Comparison of ENCODE assay signal across 9 mouse cellular contexts in genomic region chr3:70482521-70482920, GRCm38 (mm10).
DNase-seq lines count a peak whose midpoint lies in the region; ATAC-seq lines count a peak whose summit lies in the region.
"Had no signal": no experiment of that assay in that cellular context is flagged by ENCODE, and none has a peak within 500 bp of the region (broad histone marks: within the 10 kb centered on the region; RNA-seq: fewer than 3 reads in every experiment).

No protein-coding gene starts in this region.

- WGBS in hindbrain, embryonic 13.5 days = 36% methylated on average over 9 of the region's 9 CpGs

- no peak overlapping the region for H3K9ac ChIP-seq in hindbrain, embryonic 13.5 days
- H3K9ac ChIP-seq: embryonic facial prominence, embryonic 13.5 days had no signal

- H3K27ac ChIP-seq in hindbrain, embryonic 13.5 days = 0 out of 2 replicates have a peak overlapping the region, but pooled peaks have one; percentile 41
- H3K27ac ChIP-seq: embryonic facial prominence, embryonic 13.5 days had no signal

- peak; percentile 3 to 24 for DNase-seq in adrenal gland, adult (ENCODE audit: inconsistent age in 2 of 2, low spot score in 1 of 2)
- no peak for DNase-seq in adrenal gland, adult 8-10 months
- peak; percentile 3 for DNase-seq in ovary, adult 18-20 months (ENCODE audit: low spot score)
- no peak for DNase-seq in ovary, postnatal 10 days (ENCODE audit: low spot score)
- DNase-seq in left cerebral cortex, adult 8-10 months (ENCODE audit: low spot score in 2 of 2) = peak; percentile 30 to 34
- peak; percentile 81 for DNase-seq in retina, embryonic 14.5 days (ENCODE audit: low spot score)

- no peak overlapping the region for H3K4me3 ChIP-seq in hindbrain, embryonic 13.5 days
- H3K4me3 ChIP-seq: embryonic facial prominence, embryonic 13.5 days had no signal

- no peaks in the 10 kb centered on the region for H3K36me3 ChIP-seq in hindbrain, embryonic 13.5 days
- H3K36me3 ChIP-seq: embryonic facial prominence, embryonic 13.5 days had no signal

- no peaks in the 10 kb centered on the region for H3K9me3 ChIP-seq in hindbrain, embryonic 13.5 days
- H3K9me3 ChIP-seq: embryonic facial prominence, embryonic 13.5 days had no signal

- no peaks in the 10 kb centered on the region for H3K27me3 ChIP-seq in hindbrain, embryonic 13.5 days
- H3K27me3 ChIP-seq: embryonic facial prominence, embryonic 13.5 days had no signal

- H3K4me2 ChIP-seq in hindbrain, embryonic 13.5 days = peak overlapping the region; percentile 39
- H3K4me2 ChIP-seq: embryonic facial prominence, embryonic 13.5 days had no signal

- H3K4me1 ChIP-seq in hindbrain, embryonic 13.5 days (replicated peaks) = peaks cover 9% of the 10 kb centered on the region; the same call in 1 of the 2 replicates
- H3K4me1 ChIP-seq: embryonic facial prominence, embryonic 13.5 days had no signal

- ATAC-seq in hindbrain, embryonic 13.5 days (ENCODE audit: low FRiP score) = peak; percentile 95
- ATAC-seq in megakaryocyte progenitor cell, adult 5-6 weeks (replicated peaks; ENCODE audit: poor library complexity) = no peak

Comparison
In these comparisons a context has a peak if more than half of its experiments do, and no peak if none do; other contexts are left out.
1. DNase-seq: peak in adrenal gland, adult (2 of 2), ovary, adult 18-20 months (single experiment), left cerebral cortex, adult 8-10 months (2 of 2) and retina, embryonic 14.5 days (single experiment); none in adrenal gland, adult 8-10 months (single experiment) and ovary, postnatal 10 days (single experiment).